Mouse (Mus musculus) limb, embryonic 10.5 days (tissue): Measurements from ENCODE around the gene Gnrhr. TPM values are rescaled to one million over a fixed set of nuclear protein-coding genes. Genes with fewer than 3 reads are reported as not detected.

Source experiments
- polyA plus RNA-seq: library from polyadenylated mRNA; unstranded; fragments of >200 nt; fragmentation: Nextera tagmentation; extraction: Ambion mirVana; gene quantifications from 2 replicates; pipeline ENCODE4 v1.2.1, GENCODE M21; 2016

The Gnrhr gene
- polyA plus RNA-seq, 1 experiment from 2014 or later: not detected

Other genes starting within 250 kb of the Gnrhr start
- 32.7 and 37.7 TPM in 2 replicates for gene Cenpc1, start 132.3 kb downstream of the Gnrhr start, polyA plus RNA-seq
- 0.08 TPM in 1 of 2 replicates, not detected in the other for gene Stap1, start 126.2 kb downstream of the Gnrhr start, polyA plus RNA-seq
- gene Uba6, start 25.1 kb downstream of the Gnrhr start, polyA plus RNA-seq: 14.6 and 17.5 TPM in 2 replicates
- gene Tmprss11c, start 91.4 kb upstream of the Gnrhr start, polyA plus RNA-seq: not detected in 2 replicates
- not detected in 2 replicates for gene Tmprss11d, start 175.5 kb upstream of the Gnrhr start, polyA plus RNA-seq